ENCODE assay signal across 8 mouse cellular contexts in the genomic region with DNA sequence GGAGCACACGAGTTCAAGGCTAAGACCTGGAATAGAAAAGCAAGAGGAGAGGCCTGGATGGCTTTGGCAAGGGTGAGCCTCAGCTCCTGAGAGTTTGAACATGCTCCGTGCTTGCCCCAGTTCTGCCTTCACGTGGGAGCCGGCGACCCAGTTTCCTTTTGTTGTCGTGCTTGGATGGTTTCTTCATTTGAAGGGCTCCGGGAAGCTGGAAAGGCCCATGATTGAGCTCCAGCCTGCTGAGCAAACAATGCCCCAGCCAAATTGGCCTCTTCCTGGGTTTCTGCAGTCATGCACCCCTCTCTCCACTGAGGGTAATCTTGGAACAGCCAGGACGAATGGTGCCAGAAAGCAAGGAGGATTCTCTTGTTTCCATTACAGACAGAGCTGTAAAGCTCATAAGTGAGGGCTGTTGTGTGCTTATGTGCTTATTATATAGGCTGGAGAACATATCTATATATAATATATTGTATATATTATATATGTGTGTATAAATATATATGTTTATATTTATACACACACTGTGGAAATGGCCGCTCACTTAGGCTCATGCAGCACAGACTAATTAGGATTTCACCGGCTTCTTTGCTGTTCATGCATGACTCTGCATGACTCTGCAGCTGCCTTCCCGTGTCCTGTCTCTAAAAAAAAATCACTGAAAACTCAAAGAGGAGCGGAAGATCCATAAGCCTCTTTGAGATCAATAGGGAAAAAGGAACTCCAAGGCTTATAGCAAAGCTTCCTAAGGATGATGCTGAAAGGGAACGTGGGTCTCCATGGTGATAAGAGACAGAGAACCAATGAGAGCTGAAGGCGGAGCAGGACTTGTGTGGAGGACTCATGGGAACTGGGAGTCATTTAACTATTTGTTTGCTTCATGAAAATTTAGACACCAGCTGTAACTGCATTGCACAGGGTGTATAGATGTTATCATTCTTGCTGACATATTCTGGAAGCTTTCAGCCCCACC. TPM values are rescaled to one million over a fixed set of nuclear protein-coding genes. Genes with fewer than 3 reads are reported as not detected.
DNase-seq lines count a peak whose midpoint lies in the region; ATAC-seq lines count a peak whose summit lies in the region.
"Had no signal": no experiment of that assay in that cellular context is flagged by ENCODE, and none has a peak within 500 bp of the region (broad histone marks: within the 10 kb centered on the region; RNA-seq: fewer than 3 reads in every experiment).

No protein-coding gene starts in this region.

- H3K36me3 ChIP-seq in neural tube, embryonic 14.5 days (ENCODE audit: control insufficient read depth, insufficient read depth, low read length) = no peaks in the 10 kb centered on the region
- H3K36me3 ChIP-seq in limb, embryonic 10.5 days = no peaks in the 10 kb centered on the region
- H3K36me3 ChIP-seq: liver, embryonic 15.5 days had no signal

- 34% methylated on average over 14 of the region's 14 CpGs for WGBS in neural tube, embryonic 14.5 days
- WGBS in limb, embryonic 10.5 days = 78% methylated on average over 14 of the region's 14 CpGs

- H3K27me3 ChIP-seq in neural tube, embryonic 14.5 days (ENCODE audit: control insufficient read depth, insufficient read depth, low read length) = no peaks in the 10 kb centered on the region
- H3K27me3 ChIP-seq in limb, embryonic 10.5 days (ENCODE audit: low read depth, poor library complexity, severe bottlenecking) = no peaks in the 10 kb centered on the region
- H3K27me3 ChIP-seq: liver, embryonic 15.5 days had no signal

- H3K4me2 ChIP-seq in neural tube, embryonic 14.5 days (ENCODE audit: low read depth, low read length) = peak overlapping the region; percentile 40
- H3K4me2 ChIP-seq: liver, embryonic 15.5 days had no signal

- peak; percentile 26 for DNase-seq in urinary bladder, postnatal 14 days (ENCODE audit: low spot score)
- DNase-seq in urinary bladder, postnatal 10 days (ENCODE audit: low spot score) = no peak
- DNase-seq in layer of hippocampus, adult 9-11 months = peak; percentile 77
- no peak for DNase-seq in limb, embryonic 10.5 days (ENCODE audit: low spot score)

- peak overlapping the region; percentile 76 for H3K27ac ChIP-seq in neural tube, embryonic 14.5 days (ENCODE audit: low read depth, low read length)
- H3K27ac ChIP-seq in limb, embryonic 10.5 days = no peak overlapping the region
- H3K27ac ChIP-seq: liver, embryonic 15.5 days had no signal

- peak; percentile 81 for ATAC-seq in frontal cortex, adult (ENCODE audit: low TSS enrichment)
- ATAC-seq in neural tube, embryonic 14.5 days (ENCODE audit: low read depth) = peak; percentile 95
- no peak for ATAC-seq in erythroblast, adult 5-6 weeks (replicated peaks; ENCODE audit: low FRiP score, poor library complexity, severe bottlenecking)

- no peak overlapping the region; the same call in 1 of the 2 replicates for H3K9ac ChIP-seq in neural tube, embryonic 14.5 days (replicated peaks; ENCODE audit: low read depth, low read length)
- H3K9ac ChIP-seq: liver, embryonic 15.5 days had no signal

- H3K9me3 ChIP-seq in neural tube, embryonic 14.5 days (ENCODE audit: control insufficient read depth, low read length) = no peaks in the 10 kb centered on the region
- no peaks in the 10 kb centered on the region for H3K9me3 ChIP-seq in limb, embryonic 10.5 days (replicated peaks)
- H3K9me3 ChIP-seq: liver, embryonic 15.5 days had no signal

- peak overlapping the region; percentile 16; the same call in 1 of the 2 replicates for H3K4me3 ChIP-seq in neural tube, embryonic 14.5 days (ENCODE audit: low read depth, low read length)
- no peak overlapping the region for H3K4me3 ChIP-seq in limb, embryonic 10.5 days
- H3K4me3 ChIP-seq: liver, embryonic 15.5 days had no signal

- H3K4me1 ChIP-seq in neural tube, embryonic 14.5 days (ENCODE audit: control insufficient read depth, insufficient read depth, low read length) = peaks cover 15% of the 10 kb centered on the region
- H3K4me1 ChIP-seq in limb, embryonic 10.5 days = no peaks in the 10 kb centered on the region
- H3K4me1 ChIP-seq: liver, embryonic 15.5 days had no signal

RNA-seq across cellular contexts. Expression of a gene that starts 13.1 kb away (rescaled TPM):
- polyA plus RNA-seq in neural tube, embryonic 14.5 days (2014; fragmentation: Nextera tagmentation; extraction: Ambion mirVana) = 2.0 and 3.2 TPM in 2 replicates
- polyA plus RNA-seq in limb, embryonic 10.5 days (2016; fragmentation: Nextera tagmentation; extraction: Ambion mirVana) = 0.03 TPM in 1 of 2 replicates, not detected in the other
- 1.0 and 2.1 TPM in 2 replicates for total RNA-seq in erythroblast, adult 5-6 weeks (2015; ENCODE audit: low replicate concordance)
- 0.98 and 1.3 TPM in 2 replicates for total RNA-seq in erythroblast, adult 5-6 weeks (2017; ENCODE audit: low replicate concordance)

Comparison
In these comparisons a context has a peak if more than half of its experiments do, and no peak if none do; other contexts are left out.
1. DNase-seq: peak in urinary bladder, postnatal 14 days (single experiment) and layer of hippocampus, adult 9-11 months (single experiment); none in urinary bladder, postnatal 10 days (single experiment) and limb, embryonic 10.5 days (single experiment).